Mouse (Mus musculus) midbrain, embryonic 11.5 days (tissue): ENCODE measurements at regions not wholly inside any gene's neighbourhood (a gene's known extent, or its start where the extent isn't known, plus 50 kb on each side); places are given as distances from the start of the nearest gene placed in this dataset.

Experiments
- ATAC-seq: fragments of 200-750 bp; cut with Nextera tagmentation; 2 replicates; pipeline ENCODE4 v1.8.0; 2017; ENCODE audit warnings: moderate TSS enrichment, moderate library complexity; ENCODE audit not compliant: low FRiP score
- DNase-seq: peaks from one replicate; pipeline ENCODE4 v3.0.0; 2015; ENCODE audit warnings: low spot score; ENCODE audit errors: missing footprints
- H3K27ac ChIP-seq: fragments of 300-500 bp; sonication (generic); 2 replicates; pipeline ENCODE4 v1.5.1; 2014; ENCODE audit warnings: low read depth, low read length
- H3K27me3 ChIP-seq: fragments of 300-500 bp; sonication (generic); 2 replicates; pipeline ENCODE4 v1.6.1; 2014; ENCODE audit warnings: mild to moderate bottlenecking, low read length, moderate library complexity, mixed read lengths; ENCODE audit not compliant: control insufficient read depth, insufficient read depth
- H3K36me3 ChIP-seq: fragments of 300-500 bp; sonication (generic); 2 replicates; pipeline ENCODE4 v1.6.1; 2014; ENCODE audit warnings: mild to moderate bottlenecking, low read length, moderate library complexity, mixed read lengths; ENCODE audit not compliant: control insufficient read depth, insufficient read depth
- H3K4me1 ChIP-seq: fragments of 300-500 bp; sonication (generic); 2 replicates; pipeline ENCODE4 v1.6.1; 2014; ENCODE audit warnings: low read length; ENCODE audit not compliant: control insufficient read depth, insufficient read depth
- H3K4me2 ChIP-seq: fragments of 300-500 bp; sonication (generic); 2 replicates; pipeline ENCODE4 v1.6.1; 2014; ENCODE audit warnings: mild to moderate bottlenecking, moderate library complexity
- H3K4me3 ChIP-seq: fragments of 300-500 bp; sonication (generic); 2 replicates; pipeline ENCODE4 v1.5.1; 2014; ENCODE audit warnings: low read depth, low read length
- H3K9ac ChIP-seq: fragments of 300-500 bp; sonication (generic); 2 replicates; pipeline ENCODE4 v1.6.1; 2014; ENCODE audit warnings: low read length
- H3K9me3 ChIP-seq: fragments of 300-500 bp; sonication (generic); 2 replicates; pipeline ENCODE4 v1.6.1; 2016; ENCODE audit warnings: low read length; ENCODE audit not compliant: control insufficient read depth
- WGBS: fragments of 180-500 bp; shearing (Covaris S2); extraction: QIAGEN DNeasy Blood & Tissue Kit; methylation state at CpG from one replicate; pipeline ENCODE4 v1.1.7; 2014; 5-methylcytosine and 5-hydroxymethylcytosine counted together

DNA sequence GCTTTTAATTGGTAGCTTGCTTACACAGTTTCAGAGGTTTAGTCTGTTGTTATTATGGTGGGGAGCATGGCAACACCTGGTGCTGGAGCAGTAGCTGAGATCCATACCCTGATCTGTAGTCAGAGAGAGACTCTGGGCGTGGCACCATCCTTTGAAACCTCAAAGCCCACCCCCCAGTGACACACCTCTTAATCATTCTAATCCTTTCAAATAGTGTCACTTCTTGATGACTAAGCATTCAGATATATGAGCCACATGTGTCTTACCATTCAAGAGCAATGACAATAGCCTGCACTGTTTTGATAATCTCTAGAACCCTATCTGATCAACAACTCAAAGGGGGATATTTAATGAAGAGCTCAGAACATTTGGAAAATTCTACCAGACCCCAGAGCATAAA, 57.6 kb upstream of the Mroh9 start:
- Histone ChIP-seq H3K4me3 (no peak overlapping the region), H3K4me1 (no peaks in the 10 kb centered on the region), H3K9ac (no peak overlapping the region), H3K27ac (no peak overlapping the region), H3K27me3 (no peaks in the 10 kb centered on the region), H3K4me2 (no peak overlapping the region), H3K36me3 (no peaks in the 10 kb centered on the region), H3K9me3 (no peaks in the 10 kb centered on the region)
- 81% methylated on average over 1 of the region's 1 CpGs for WGBS
- ATAC-seq, result no peak
- DNase-seq, result no peak

GRCm38 (mm10) chr1:163141471-163141870, 56.0 kb upstream of the Mroh9 start:
- no peak for DNase-seq
- H3K36me3 ChIP-seq, result no peaks in the 10 kb centered on the region

GRCm38 (mm10) chr1:163138179-163138578, 52.7 kb upstream of the Mroh9 start:
- Histone ChIP-seq H3K4me3 (no peak overlapping the region), H3K9me3 (no peaks in the 10 kb centered on the region), H3K27ac (no peak overlapping the region), H3K4me2 (no peak overlapping the region), H3K36me3 (no peaks in the 10 kb centered on the region), H3K27me3 (no peaks in the 10 kb centered on the region), H3K4me1 (no peaks in the 10 kb centered on the region), H3K9ac (no peak overlapping the region)
- DNase-seq, result no peak
- 88% methylated on average over 1 of the region's 1 CpGs for WGBS
- ATAC-seq, result no peak

More at GRCm38 (mm10) chr1:163141471-163141870, 56.0 kb upstream of the Mroh9 start:
- ATAC-seq, result no peak
- WGBS, result 85% methylated on average over 1 of the region's 1 CpGs
- no peaks in the 10 kb centered on the region for H3K9me3 ChIP-seq
- no peaks in the 10 kb centered on the region for H3K4me1 ChIP-seq
- no peak overlapping the region for H3K4me3 ChIP-seq
- H3K27me3 ChIP-seq, result no peaks in the 10 kb centered on the region
- H3K27ac ChIP-seq, result no peak overlapping the region
- no peak overlapping the region for H3K9ac ChIP-seq
- no peak overlapping the region for H3K4me2 ChIP-seq
